Mouse (Mus musculus): Measurements from ENCODE around the gene Ly6g6f.

Ly6g6f gene

GRCm38 (mm10) chr17:35032323-35032870, 53.0 kb downstream of the Ly6g6f start:
- CTCF ChIA-PET, result no interaction called here

- CTCF ChIA-PET, result no interaction called here
These were observed 53.5 kb downstream of the Ly6g6f start for GRCm38 (mm10) chr17:35031880-35032279.

- CTCF ChIA-PET, result no interaction called here
These were observed 54.1 kb downstream of the Ly6g6f start for GRCm38 (mm10) chr17:35031272-35031671.

Data from spleen, embryonic (tissue).